Mouse (Mus musculus) liver, embryonic 14.5 days (tissue): ENCODE data around the gene Cog2.

Experiments
- CTCF ChIP-seq: IDR thresholded peaks from 2 replicates; pipeline ENCODE4 v1.5.1; 2016; ENCODE audit warnings: antibody characterized with exemption, low read depth, control low read depth
- EP300 ChIP-seq: IDR thresholded peaks from 2 replicates; pipeline ENCODE4 v1.6.1; 2016; ENCODE audit warnings: antibody characterized with exemption, low read depth

DNA sequence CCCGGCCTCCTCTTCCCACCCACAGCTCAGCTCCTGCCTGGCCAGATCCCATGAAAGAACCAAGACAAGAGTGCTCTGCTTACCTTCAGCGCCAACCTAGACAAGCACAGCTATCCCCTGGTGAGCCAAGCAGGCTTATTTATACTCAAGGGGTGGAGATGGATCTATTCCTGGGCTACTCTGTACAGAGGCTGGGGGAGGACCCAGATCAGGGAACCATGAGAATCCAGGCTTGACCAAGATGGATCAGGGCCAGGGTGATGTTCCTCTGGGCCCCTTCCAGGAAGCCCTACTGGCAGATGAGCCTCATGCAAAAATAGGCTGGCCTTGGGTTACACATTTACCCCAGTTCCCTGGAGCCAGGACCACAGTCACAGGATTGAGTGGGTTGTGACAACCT, 49.0 kb downstream of the Cog2 start, which contains the start of gene Agt:
- no peak for TF ChIP-seq CTCF
- no peak for TF ChIP-seq EP300
